Mouse (Mus musculus) small intestine, adult 2 months (tissue): ENCODE results near the gene C130032M10Rik. TPM values are rescaled to one million over a fixed set of nuclear protein-coding genes. Genes with fewer than 3 reads are reported as not detected.

Experiments
- H3K27ac ChIP-seq: fragments of 200-500 bp; 2 replicates; pipeline ENCODE4 v1.5.1; 2012; ENCODE audit warnings: low read depth, low read length, control low read depth, inconsistent platforms; ENCODE audit not compliant: insufficient read depth
- H3K27me3 ChIP-seq: fragments of 200-500 bp; 2 replicates; pipeline ENCODE4 v1.6.1; 2012; ENCODE audit warnings: mild to moderate bottlenecking, moderate library complexity, low read length, inconsistent platforms; ENCODE audit not compliant: control insufficient read depth, insufficient read depth
- H3K36me3 ChIP-seq: fragments of 200-500 bp; 2 replicates; pipeline ENCODE4 v1.6.1; 2012; ENCODE audit warnings: mild to moderate bottlenecking, low read length, control low read depth, inconsistent platforms; ENCODE audit not compliant: control insufficient read depth, insufficient read depth
- H3K4me1 ChIP-seq: fragments of 200-500 bp; 2 replicates; pipeline ENCODE4 v1.6.1; 2012; ENCODE audit warnings: low read length, inconsistent platforms, mixed read lengths; ENCODE audit not compliant: control insufficient read depth, insufficient read depth, insufficient read length
- H3K4me3 ChIP-seq: fragments of 200-500 bp; 2 replicates; pipeline ENCODE4 v1.5.1; 2012; ENCODE audit warnings: low read depth, mild to moderate bottlenecking, control low read depth, inconsistent platforms, low read length, moderate library complexity
- CTCF ChIP-seq: fragments of 200-500 bp; IDR thresholded peaks from 2 replicates; pipeline ENCODE4 v1.5.1; 2012; ENCODE audit warnings: low read depth, mild to moderate bottlenecking, control low read depth, inconsistent platforms, low read length, moderate library complexity, mixed read lengths; ENCODE audit not compliant: insufficient replicate concordance, insufficient read length; ENCODE audit errors: extremely low read depth
- POLR2A ChIP-seq: fragments of 200-500 bp; IDR thresholded peaks from 2 replicates; pipeline ENCODE4 v1.6.1; 2012; ENCODE audit warnings: low read depth, mild to moderate bottlenecking, control low read depth, inconsistent platforms, low read length, moderate library complexity
- WGBS: fragments of 180-500 bp; shearing (Covaris S2); methylation state at CpG from one replicate; pipeline ENCODE4 v1.1.7; 2018; 5-methylcytosine and 5-hydroxymethylcytosine counted together
- polyA plus RNA-seq: library from polyadenylated mRNA; depleted of rRNA; stranded (reverse); fragments of >200 nt; gene quantifications from 2 replicates; pipeline ENCODE4 v1.2.3, GENCODE M21; 2012

Gene C130032M10Rik
- polyA plus RNA-seq, 1 experiment, result not detected

DNA sequence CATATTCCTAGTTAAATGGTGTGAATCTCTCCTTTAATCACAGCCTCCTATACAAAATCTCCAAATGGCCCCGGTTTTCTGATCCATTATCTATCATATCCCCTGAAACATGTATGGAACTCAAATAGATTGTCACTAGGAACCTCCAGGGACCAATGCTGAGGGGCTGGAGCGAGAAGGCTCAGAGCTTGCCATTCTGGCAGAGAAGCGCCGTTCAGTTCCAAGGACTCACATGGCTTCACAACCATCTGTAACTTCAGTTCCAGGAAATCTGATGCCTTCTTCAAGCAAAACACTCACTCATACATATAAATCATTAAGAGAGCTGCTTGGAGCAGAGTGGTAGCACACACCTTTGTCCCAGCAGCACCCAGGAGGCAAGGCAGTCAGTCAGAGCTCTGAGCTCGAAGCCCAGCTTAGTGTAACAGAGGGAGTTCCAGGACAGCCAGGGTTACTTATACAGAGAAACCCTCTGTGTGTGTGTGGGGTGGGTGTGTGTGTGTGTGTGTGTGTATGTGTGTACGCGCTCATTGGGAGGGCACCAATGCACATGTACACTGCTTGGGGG is 23.6 kb downstream of the C130032M10Rik start:
- Histone ChIP-seq H3K4me3 (no peak overlapping the region), H3K27me3 (no peaks in the 10 kb centered on the region), H3K36me3 (no peaks in the 10 kb centered on the region), H3K27ac (no peak overlapping the region), H3K4me1 (peaks cover under 1% of the 10 kb centered on the region; the same call in 1 of the 2 replicates)
- no peak for TF ChIP-seq CTCF
- TF ChIP-seq POLR2A, result no peak
- 89% methylated on average over 7 of the region's 7 CpGs for WGBS

GRCm38 (mm10) chr9:114541279-114541741 is 25.8 kb downstream of the C130032M10Rik start:
- H3K36me3 ChIP-seq, result no peaks in the 10 kb centered on the region
- H3K27me3 ChIP-seq, result no peaks in the 10 kb centered on the region
- TF ChIP-seq POLR2A (no peak), CTCF (no peak)
- H3K4me3 ChIP-seq, result no peak overlapping the region
- peaks cover 3% of the 10 kb centered on the region; the same call in 1 of the 2 replicates for H3K4me1 ChIP-seq
- H3K27ac ChIP-seq, result no peak overlapping the region
- 68% methylated on average over 1 of the region's 1 CpGs for WGBS

DNA sequence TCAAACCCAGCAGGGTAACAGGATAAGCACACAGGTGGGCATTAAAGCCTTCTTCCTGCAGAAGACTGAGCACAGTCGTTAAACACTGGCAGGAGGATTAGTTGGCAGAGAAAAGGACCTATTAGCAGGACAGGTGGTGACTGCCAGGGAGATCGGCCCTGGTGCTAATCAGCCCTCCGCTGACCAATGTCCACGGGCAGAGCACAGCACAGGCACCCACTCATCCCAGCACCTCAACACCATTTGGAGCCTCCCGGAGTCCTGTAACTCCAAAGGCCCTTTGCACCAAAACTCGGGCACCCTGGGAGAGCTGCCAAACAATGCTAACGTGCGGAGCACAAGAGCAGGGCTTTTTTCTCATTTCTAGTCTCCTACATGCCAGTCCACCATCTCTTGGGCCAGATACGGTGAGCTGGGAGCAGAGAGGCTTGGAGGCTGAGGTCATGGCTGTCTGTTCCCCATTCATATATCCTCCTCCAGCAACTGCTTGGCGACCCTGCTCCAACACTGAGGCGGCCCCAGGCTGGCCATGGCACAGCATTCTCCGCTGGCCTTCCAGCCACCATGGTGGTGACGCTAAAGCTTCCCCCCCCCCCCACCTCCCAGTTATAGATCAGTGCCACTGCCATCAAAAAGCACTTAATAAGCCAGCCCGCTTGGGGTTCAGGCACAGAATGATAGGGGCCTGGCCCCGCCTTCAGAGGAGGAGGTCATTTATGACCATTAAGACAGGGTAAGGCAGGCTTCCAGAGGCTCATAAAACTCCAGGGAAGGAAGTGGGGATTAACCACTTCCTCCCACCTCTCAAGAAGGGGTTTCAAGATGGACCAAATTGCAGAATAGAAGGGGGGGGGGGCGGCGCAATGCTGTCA is 28.6 kb downstream of the C130032M10Rik start:
- no peaks in the 10 kb centered on the region for H3K36me3 ChIP-seq
- H3K27me3 ChIP-seq, result no peaks in the 10 kb centered on the region
- TF ChIP-seq CTCF (no peak), POLR2A (no peak)
- no peak overlapping the region for H3K27ac ChIP-seq
- H3K4me1 ChIP-seq, result peaks cover 8% of the 10 kb centered on the region
- no peak overlapping the region for H3K4me3 ChIP-seq
- 23% methylated on average over 17 of the region's 17 CpGs for WGBS

DNA sequence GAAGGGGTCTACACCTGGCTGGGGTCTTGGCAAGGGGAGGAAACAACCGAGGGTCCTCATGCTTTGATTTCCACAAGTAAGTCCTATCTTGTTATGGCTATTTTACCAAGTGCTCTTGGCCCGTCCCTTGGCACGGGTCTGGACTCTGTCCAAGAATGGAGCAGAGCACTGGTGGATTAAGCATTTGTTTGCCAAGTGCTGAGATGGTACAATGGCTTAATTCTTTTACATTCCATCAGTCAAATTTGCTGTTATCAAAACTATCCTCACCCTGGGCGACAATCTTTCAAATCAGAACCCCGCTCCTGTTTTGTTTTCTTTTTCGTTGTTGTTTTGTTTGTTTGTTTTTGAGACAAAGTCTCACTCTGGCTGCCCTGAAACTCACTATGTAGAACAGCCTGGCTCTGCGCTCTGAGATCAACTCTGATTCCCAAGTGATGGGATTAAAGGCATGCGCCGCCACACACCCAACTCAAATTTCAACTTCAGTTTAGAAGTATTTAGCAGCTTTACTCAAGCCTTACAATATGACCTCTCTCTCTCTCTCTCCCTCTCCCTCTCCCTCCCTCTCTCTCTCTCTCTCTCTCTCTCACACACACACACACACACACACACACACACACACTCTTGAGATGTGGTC is 29.4 kb downstream of the C130032M10Rik start:
- WGBS, result 24% methylated on average over 9 of the region's 9 CpGs

DNA sequence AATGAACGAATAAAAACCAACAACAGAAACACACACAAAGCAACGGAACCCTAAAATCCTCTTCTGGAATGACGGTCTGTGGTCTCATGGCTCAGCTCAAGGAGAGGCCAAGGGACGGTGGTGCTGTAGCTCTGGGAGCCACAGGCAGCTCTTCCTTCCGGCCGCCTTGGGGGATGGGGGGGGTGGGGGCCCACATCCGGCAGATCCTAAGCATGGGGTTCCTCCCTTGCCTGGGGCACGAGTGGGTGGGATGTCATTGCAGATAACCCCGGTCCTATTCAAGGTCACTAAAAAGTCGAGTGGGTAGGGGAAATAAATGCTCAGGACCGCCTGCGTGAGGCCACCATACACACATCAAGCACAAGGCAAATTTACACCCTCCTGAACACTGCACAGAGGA is 31.3 kb downstream of the C130032M10Rik start:
- no peaks in the 10 kb centered on the region for H3K36me3 ChIP-seq
- WGBS, result 64% methylated on average over 12 of the region's 12 CpGs
- no peak overlapping the region for H3K27ac ChIP-seq
- H3K4me3 ChIP-seq, result no peak overlapping the region
- TF ChIP-seq CTCF, result no peak
- no peak for TF ChIP-seq POLR2A
- peaks cover 8% of the 10 kb centered on the region for H3K4me1 ChIP-seq
- 0 out of 2 replicates have a peak, but pooled peaks cover 2% of the 10 kb centered on the region for H3K27me3 ChIP-seq

More for the DNA sequence above, 29.4 kb downstream of the C130032M10Rik start:
- Histone ChIP-seq H3K27me3 (0 out of 2 replicates have a peak, but pooled peaks cover 2% of the 10 kb centered on the region), H3K27ac (no peak overlapping the region), H3K4me1 (peaks cover 8% of the 10 kb centered on the region), H3K36me3 (no peaks in the 10 kb centered on the region), H3K4me3 (no peak overlapping the region)
- no peak for TF ChIP-seq CTCF
- no peak for TF ChIP-seq POLR2A

DNA sequence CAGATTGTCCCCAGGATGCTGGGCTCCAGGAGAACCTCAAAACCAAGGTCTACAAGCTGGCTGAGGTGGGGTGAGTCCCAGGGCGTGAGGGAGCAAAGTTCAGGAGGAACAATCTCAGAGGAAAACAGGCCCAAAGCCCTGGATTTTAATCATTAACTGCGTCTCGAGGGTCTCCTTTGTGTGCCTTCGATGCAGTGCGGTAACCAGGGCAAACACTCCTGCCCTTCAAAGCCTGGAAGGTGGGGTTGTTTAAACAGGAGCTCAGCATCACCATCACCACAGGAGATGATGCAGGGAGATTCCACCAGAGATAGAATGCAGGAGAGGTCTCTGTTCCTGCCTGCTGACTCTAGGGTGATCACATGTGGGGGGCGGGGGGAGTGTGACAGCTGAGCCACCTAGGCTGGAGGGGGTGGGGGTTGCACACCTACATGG is 32.2 kb downstream of the C130032M10Rik start:
- Histone ChIP-seq H3K4me1 (peaks cover 8% of the 10 kb centered on the region), H3K36me3 (no peaks in the 10 kb centered on the region), H3K27ac (no peak overlapping the region), H3K4me3 (no peak overlapping the region), H3K27me3 (0 out of 2 replicates have a peak, but pooled peaks cover 2% of the 10 kb centered on the region)
- WGBS, result 25% methylated on average over 6 of the region's 6 CpGs
- no peak for TF ChIP-seq CTCF
- TF ChIP-seq POLR2A, result no peak

GRCm38 (mm10) chr9:114548496-114548895 is 33.0 kb downstream of the C130032M10Rik start:
- Histone ChIP-seq H3K36me3 (no peaks in the 10 kb centered on the region), H3K4me3 (no peak overlapping the region), H3K4me1 (peaks cover 8% of the 10 kb centered on the region), H3K27ac (no peak overlapping the region), H3K27me3 (0 out of 2 replicates have a peak, but pooled peaks cover 2% of the 10 kb centered on the region)
- 69% methylated on average over 4 of the region's 4 CpGs for WGBS
- TF ChIP-seq CTCF (no peak), POLR2A (no peak)
